Mouse (Mus musculus) liver, embryonic 14.5 days (tissue): ENCODE data around the gene Stk33.

Experiments used
- CTCF ChIP-seq: IDR thresholded peaks from 2 replicates; pipeline ENCODE4 v1.5.1; 2016; ENCODE audit warnings: antibody characterized with exemption, low read depth, control low read depth
- EP300 ChIP-seq: IDR thresholded peaks from 2 replicates; pipeline ENCODE4 v1.6.1; 2016; ENCODE audit warnings: antibody characterized with exemption, low read depth

DNA sequence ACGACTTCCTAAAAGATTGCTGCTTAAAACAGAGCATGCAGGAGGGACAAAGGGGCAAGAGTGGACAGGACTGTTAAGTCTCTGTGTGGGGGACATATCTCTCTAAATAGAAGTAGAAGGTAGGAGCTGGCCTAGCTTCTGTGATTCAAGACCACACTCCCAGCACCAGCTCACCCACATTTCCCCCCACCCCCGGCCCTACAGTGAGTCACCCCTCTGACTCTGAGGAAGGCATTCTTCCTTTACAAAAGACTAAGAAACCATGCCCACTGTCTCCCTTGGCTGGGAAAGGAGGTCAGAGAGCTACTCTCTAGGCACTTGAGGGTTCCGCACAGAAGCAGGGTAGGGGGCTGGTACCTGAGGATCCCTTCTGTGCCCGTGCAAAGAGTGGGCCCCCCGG, 45.3 kb upstream of the Stk33 start:
- TF ChIP-seq CTCF (no peak), EP300 (no peak)
